Mouse (Mus musculus): ENCODE measurements at regions not wholly inside any gene's neighbourhood (a gene's known extent, or its start where the extent isn't known, plus 50 kb on each side); places are given as distances from the start of the nearest gene placed in this dataset.

- H3K36me3 ChIP-seq: no peaks in the 10 kb centered on the region
- ATAC-seq (ENCODE audit: extremely low read depth, insufficient number of reproducible peaks, low FRiP score, low TSS enrichment): no peak
- no peak overlapping the region for H3K4me3 ChIP-seq
- WGBS: 85% methylated on average over 5 of the region's 5 CpGs
- H3K4me1 ChIP-seq: no peaks in the 10 kb centered on the region
- no peaks in the 10 kb centered on the region for H3K27me3 ChIP-seq (replicated peaks)
- H3K4me2 ChIP-seq: no peak overlapping the region
- H3K9ac ChIP-seq: no peak overlapping the region
- H3K27ac ChIP-seq (replicated peaks): no peak overlapping the region
- no peaks in the 10 kb centered on the region; the same call in 1 of the 2 replicates for H3K9me3 ChIP-seq
Measured at GRCm38 (mm10) chr13:116619105-116619504, 309.6 kb upstream of the Isl1 start.

GRCm38 (mm10) chr13:116596346-116596745 is 286.9 kb upstream of the Isl1 start:
- no peak for ATAC-seq (ENCODE audit: extremely low read depth, insufficient number of reproducible peaks, low FRiP score, low TSS enrichment)
- H3K9ac ChIP-seq: no peak overlapping the region
- H3K4me3 ChIP-seq: no peak overlapping the region
- H3K4me2 ChIP-seq: no peak overlapping the region
- no peaks in the 10 kb centered on the region for H3K9me3 ChIP-seq
- no peak overlapping the region for H3K27ac ChIP-seq (replicated peaks)
- no peaks in the 10 kb centered on the region for H3K4me1 ChIP-seq
- H3K36me3 ChIP-seq: no peaks in the 10 kb centered on the region
- H3K27me3 ChIP-seq (replicated peaks): no peaks in the 10 kb centered on the region
- 79% methylated on average over 4 of the region's 4 CpGs for WGBS

GRCm38 (mm10) chr13:116595512-116595911 is 286.0 kb upstream of the Isl1 start:
- 84% methylated on average over 2 of the region's 2 CpGs for WGBS
- H3K36me3 ChIP-seq: no peaks in the 10 kb centered on the region

GRCm38 (mm10) chr13:116575958-116576335 is 266.5 kb upstream of the Isl1 start:
- H3K4me2 ChIP-seq: no peak overlapping the region
- H3K9ac ChIP-seq: no peak overlapping the region
- H3K36me3 ChIP-seq: no peaks in the 10 kb centered on the region
- no peak for ATAC-seq (ENCODE audit: extremely low read depth, insufficient number of reproducible peaks, low FRiP score, low TSS enrichment)
- H3K27ac ChIP-seq (replicated peaks): no peak overlapping the region
- H3K9me3 ChIP-seq: no peaks in the 10 kb centered on the region
- no peaks in the 10 kb centered on the region for H3K4me1 ChIP-seq
- no peaks in the 10 kb centered on the region for H3K27me3 ChIP-seq (replicated peaks)
- no peak overlapping the region for H3K4me3 ChIP-seq

More at GRCm38 (mm10) chr13:116595512-116595911, 286.0 kb upstream of the Isl1 start:
- no peaks in the 10 kb centered on the region for H3K4me1 ChIP-seq
- no peak for ATAC-seq (ENCODE audit: extremely low read depth, insufficient number of reproducible peaks, low FRiP score, low TSS enrichment)
- no peak overlapping the region for H3K27ac ChIP-seq (replicated peaks)
- no peak overlapping the region for H3K4me2 ChIP-seq
- no peak overlapping the region for H3K4me3 ChIP-seq
- no peak overlapping the region for H3K9ac ChIP-seq
- H3K9me3 ChIP-seq: no peaks in the 10 kb centered on the region
- H3K27me3 ChIP-seq (replicated peaks): no peaks in the 10 kb centered on the region

- 72% methylated on average over 11 of the region's 11 CpGs for WGBS
Measured at GRCm38 (mm10) chr13:116575274-116575957, 265.9 kb upstream of the Isl1 start.

GRCm38 (mm10) chr13:116555053-116555452 is 245.6 kb upstream of the Isl1 start:
- 45% methylated on average over 4 of the region's 4 CpGs for WGBS
- no peak for ATAC-seq (ENCODE audit: extremely low read depth, insufficient number of reproducible peaks, low FRiP score, low TSS enrichment)

More at GRCm38 (mm10) chr13:116575274-116575957, 265.9 kb upstream of the Isl1 start:
- ATAC-seq (ENCODE audit: extremely low read depth, insufficient number of reproducible peaks, low FRiP score, low TSS enrichment): no peak
- H3K9me3 ChIP-seq: no peaks in the 10 kb centered on the region
- no peak overlapping the region for H3K9ac ChIP-seq
- H3K4me3 ChIP-seq: no peak overlapping the region
- no peaks in the 10 kb centered on the region for H3K27me3 ChIP-seq (replicated peaks)
- no peak overlapping the region for H3K27ac ChIP-seq (replicated peaks)
- H3K36me3 ChIP-seq: no peaks in the 10 kb centered on the region
- H3K4me1 ChIP-seq: no peaks in the 10 kb centered on the region
- H3K4me2 ChIP-seq: no peak overlapping the region

GRCm38 (mm10) chr13:116535211-116535610 is 225.7 kb upstream of the Isl1 start:
- no peaks in the 10 kb centered on the region for H3K36me3 ChIP-seq
- WGBS: 78% methylated on average over 3 of the region's 3 CpGs
- H3K9me3 ChIP-seq: no peaks in the 10 kb centered on the region
- H3K4me2 ChIP-seq: no peak overlapping the region
- H3K4me1 ChIP-seq: no peaks in the 10 kb centered on the region
- no peak overlapping the region for H3K9ac ChIP-seq
- H3K27ac ChIP-seq (replicated peaks): no peak overlapping the region
- ATAC-seq (ENCODE audit: extremely low read depth, insufficient number of reproducible peaks, low FRiP score, low TSS enrichment): no peak
- no peaks in the 10 kb centered on the region for H3K27me3 ChIP-seq (replicated peaks)
- no peak overlapping the region for H3K4me3 ChIP-seq

More at GRCm38 (mm10) chr13:116555053-116555452, 245.6 kb upstream of the Isl1 start:
- H3K27ac ChIP-seq (replicated peaks): no peak overlapping the region
- no peaks in the 10 kb centered on the region for H3K27me3 ChIP-seq (replicated peaks)
- H3K4me3 ChIP-seq: no peak overlapping the region
- no peaks in the 10 kb centered on the region for H3K36me3 ChIP-seq
- no peak overlapping the region for H3K9ac ChIP-seq
- no peaks in the 10 kb centered on the region for H3K4me1 ChIP-seq
- no peaks in the 10 kb centered on the region for H3K9me3 ChIP-seq
- no peak overlapping the region for H3K4me2 ChIP-seq

- ATAC-seq (ENCODE audit: extremely low read depth, insufficient number of reproducible peaks, low FRiP score, low TSS enrichment): no peak
- Histone ChIP-seq H3K4me1 (no peaks in the 10 kb centered on the region), H3K9ac (no peak overlapping the region), H3K27ac (replicated peaks) (no peak overlapping the region), H3K36me3 (no peaks in the 10 kb centered on the region), H3K4me2 (no peak overlapping the region), H3K27me3 (replicated peaks) (no peaks in the 10 kb centered on the region), H3K9me3 (no peaks in the 10 kb centered on the region), H3K4me3 (no peak overlapping the region)
- 74% methylated on average over 3 of the region's 3 CpGs for WGBS
Measured at GRCm38 (mm10) chr13:116533163-116533562, 223.7 kb upstream of the Isl1 start.

GRCm38 (mm10) chr13:116528289-116528688 is 218.8 kb upstream of the Isl1 start:
- no peaks in the 10 kb centered on the region for H3K9me3 ChIP-seq
- H3K4me3 ChIP-seq: no peak overlapping the region
- no peak overlapping the region for H3K27ac ChIP-seq (replicated peaks)
- WGBS: 20% methylated on average over 1 of the region's 1 CpGs
- no peak overlapping the region for H3K9ac ChIP-seq
- H3K36me3 ChIP-seq: no peaks in the 10 kb centered on the region
- no peak overlapping the region for H3K4me2 ChIP-seq
- H3K27me3 ChIP-seq (replicated peaks): no peaks in the 10 kb centered on the region
- 0 out of 2 replicates have a peak, but pooled peaks cover 4% of the 10 kb centered on the region for H3K4me1 ChIP-seq
- ATAC-seq (ENCODE audit: extremely low read depth, insufficient number of reproducible peaks, low FRiP score, low TSS enrichment): no peak

- WGBS: 54% methylated on average over 7 of the region's 7 CpGs
- no peak for ATAC-seq (ENCODE audit: extremely low read depth, insufficient number of reproducible peaks, low FRiP score, low TSS enrichment)
Measured at GRCm38 (mm10) chr13:116527037-116527436, 217.5 kb upstream of the Isl1 start.

GRCm38 (mm10) chr13:116523713-116524303 is 214.3 kb upstream of the Isl1 start:
- H3K27me3 ChIP-seq (replicated peaks): no peaks in the 10 kb centered on the region
- H3K9ac ChIP-seq: no peak overlapping the region
- 0 out of 2 replicates have a peak, but pooled peaks cover 4% of the 10 kb centered on the region for H3K4me1 ChIP-seq
- no peaks in the 10 kb centered on the region for H3K36me3 ChIP-seq
- no peaks in the 10 kb centered on the region for H3K9me3 ChIP-seq
- 9% methylated on average over 8 of the region's 8 CpGs for WGBS
- no peak overlapping the region for H3K27ac ChIP-seq (replicated peaks)
- no peak for ATAC-seq (ENCODE audit: extremely low read depth, insufficient number of reproducible peaks, low FRiP score, low TSS enrichment)
- peak overlapping the region; percentile 49 for H3K4me2 ChIP-seq
- H3K4me3 ChIP-seq: 0 out of 2 replicates have a peak overlapping the region, but pooled peaks have one; percentile 11

More at GRCm38 (mm10) chr13:116527037-116527436, 217.5 kb upstream of the Isl1 start:
- Histone ChIP-seq H3K9ac (no peak overlapping the region), H3K27me3 (replicated peaks) (no peaks in the 10 kb centered on the region), H3K4me3 (no peak overlapping the region), H3K36me3 (no peaks in the 10 kb centered on the region), H3K4me1 (0 out of 2 replicates have a peak, but pooled peaks cover 4% of the 10 kb centered on the region), H3K27ac (replicated peaks) (no peak overlapping the region), H3K9me3 (no peaks in the 10 kb centered on the region), H3K4me2 (no peak overlapping the region)

All from heart, embryonic 13.5 days (tissue).